Mouse (Mus musculus): ENCODE data around the gene Rpl18.

Gene Rpl18

GRCm38 (mm10) chr7:45730727-45731431 lies 15.6 kb downstream of the Rpl18 start:
- DNase-seq (ENCODE audit: low spot score in 2 of 2) = peak in 1 of 2 experiments; percentile 21

- peak; percentile 53 to 59 for DNase-seq (ENCODE audit: low spot score in 2 of 2)
These were observed 18.2 kb downstream of the Rpl18 start for GRCm38 (mm10) chr7:45733477-45733876.

- DNase-seq (ENCODE audit: low spot score in 2 of 2) = peak; percentile 71 to 87
These were observed 24.0 kb downstream of the Rpl18 start for GRCm38 (mm10) chr7:45739162-45739763.

GRCm38 (mm10) chr7:45739820-45740219 lies 24.6 kb downstream of the Rpl18 start:
- no peak for DNase-seq (ENCODE audit: low spot score in 2 of 2)

GRCm38 (mm10) chr7:45741308-45741707 lies 26.1 kb downstream of the Rpl18 start:
- no peak for DNase-seq (ENCODE audit: low spot score in 2 of 2)

- DNase-seq (ENCODE audit: low spot score in 2 of 2) = peak; percentile 63 to 65
These were observed 26.5 kb downstream of the Rpl18 start for GRCm38 (mm10) chr7:45741777-45742176.

GRCm38 (mm10) chr7:45742338-45742737 lies 27.1 kb downstream of the Rpl18 start:
- DNase-seq (ENCODE audit: low spot score in 2 of 2) = no peak

GRCm38 (mm10) chr7:45744387-45744786 lies 29.1 kb downstream of the Rpl18 start:
- DNase-seq (ENCODE audit: low spot score in 2 of 2) = peak in 1 of 2 experiments; percentile 47

GRCm38 (mm10) chr7:45746518-45746917 lies 31.3 kb downstream of the Rpl18 start:
- no peak for DNase-seq (ENCODE audit: low spot score in 2 of 2)

- no peak for DNase-seq (ENCODE audit: low spot score in 2 of 2)
These were observed 32.2 kb downstream of the Rpl18 start for GRCm38 (mm10) chr7:45747450-45747849.

GRCm38 (mm10) chr7:45748110-45748509 lies 32.9 kb downstream of the Rpl18 start:
- no peak for DNase-seq (ENCODE audit: low spot score in 2 of 2)

- no peak for DNase-seq (ENCODE audit: low spot score in 2 of 2)
These were observed 34.1 kb downstream of the Rpl18 start for GRCm38 (mm10) chr7:45749401-45749800.

GRCm38 (mm10) chr7:45750162-45750561 lies 34.9 kb downstream of the Rpl18 start:
- DNase-seq (ENCODE audit: low spot score in 2 of 2) = no peak

GRCm38 (mm10) chr7:45755703-45756102 lies 40.4 kb downstream of the Rpl18 start:
- no peak for DNase-seq (ENCODE audit: low spot score in 2 of 2)

GRCm38 (mm10) chr7:45759400-45759799 lies 44.1 kb downstream of the Rpl18 start:
- no peak for DNase-seq (ENCODE audit: low spot score in 2 of 2)

GRCm38 (mm10) chr7:45760151-45760550 lies 44.9 kb downstream of the Rpl18 start:
- no peak for DNase-seq (ENCODE audit: low spot score in 2 of 2)

GRCm38 (mm10) chr7:45765995-45766394 lies 50.7 kb downstream of the Rpl18 start:
- DNase-seq (ENCODE audit: low spot score in 2 of 2) = no peak

GRCm38 (mm10) chr7:45766764-45767163 lies 51.5 kb downstream of the Rpl18 start:
- no peak for DNase-seq (ENCODE audit: low spot score in 2 of 2)

- no peak for DNase-seq (ENCODE audit: low spot score in 2 of 2)
These were observed 52.2 kb downstream of the Rpl18 start for GRCm38 (mm10) chr7:45767500-45767899.

Measured in spleen, postnatal 36 days (tissue).